Mouse (Mus musculus) bone marrow macrophage, adult 2 months (primary cell): ENCODE data around the gene Flt3.

Experiments
- CTCF ChIP-seq: IDR thresholded peaks from 2 replicates; pipeline ENCODE4 v1.5.1; 2012; ENCODE audit warnings: low read depth, mild to moderate bottlenecking, low read length, moderate library complexity
- POLR2A ChIP-seq: IDR thresholded peaks from 2 replicates; pipeline ENCODE4 v1.6.1; 2012; ENCODE audit warnings: mild to moderate bottlenecking, low read depth, low read length, borderline replicate concordance

DNA sequence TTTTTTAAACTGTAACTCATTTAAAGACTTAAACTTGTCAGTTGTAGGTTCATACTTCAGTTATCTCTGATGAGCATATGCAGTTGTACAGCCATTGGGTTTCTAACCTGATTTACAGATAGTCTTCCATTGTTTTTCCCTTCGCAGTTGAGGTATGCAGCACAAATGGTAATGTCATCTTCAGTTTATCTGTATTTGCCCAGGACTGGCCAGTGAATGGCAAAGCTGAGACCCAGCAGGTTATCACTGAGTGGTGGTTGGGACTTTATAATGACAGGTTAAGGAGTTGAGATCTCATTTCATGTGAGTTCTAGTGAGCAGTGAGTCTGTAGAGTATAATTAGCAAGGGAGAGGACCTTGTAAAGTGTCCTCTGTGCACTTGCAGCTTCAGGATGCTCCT lies 41.7 kb upstream of the Flt3 start:
- TF ChIP-seq POLR2A (no peak), CTCF (no peak)
